Mouse (Mus musculus) CH12F3 (cell line): Measurements from ENCODE around the gene Ssbp3.

Experiments
- in situ Hi-C: fragments of 300-500 bp; cut with MboI; formaldehyde crosslinking; loops from 2 replicates; pipeline ENCODE4 v1.14.3; 2020; ENCODE audit warnings: low sequenced_read_pairs

The Ssbp3 gene

DNA sequence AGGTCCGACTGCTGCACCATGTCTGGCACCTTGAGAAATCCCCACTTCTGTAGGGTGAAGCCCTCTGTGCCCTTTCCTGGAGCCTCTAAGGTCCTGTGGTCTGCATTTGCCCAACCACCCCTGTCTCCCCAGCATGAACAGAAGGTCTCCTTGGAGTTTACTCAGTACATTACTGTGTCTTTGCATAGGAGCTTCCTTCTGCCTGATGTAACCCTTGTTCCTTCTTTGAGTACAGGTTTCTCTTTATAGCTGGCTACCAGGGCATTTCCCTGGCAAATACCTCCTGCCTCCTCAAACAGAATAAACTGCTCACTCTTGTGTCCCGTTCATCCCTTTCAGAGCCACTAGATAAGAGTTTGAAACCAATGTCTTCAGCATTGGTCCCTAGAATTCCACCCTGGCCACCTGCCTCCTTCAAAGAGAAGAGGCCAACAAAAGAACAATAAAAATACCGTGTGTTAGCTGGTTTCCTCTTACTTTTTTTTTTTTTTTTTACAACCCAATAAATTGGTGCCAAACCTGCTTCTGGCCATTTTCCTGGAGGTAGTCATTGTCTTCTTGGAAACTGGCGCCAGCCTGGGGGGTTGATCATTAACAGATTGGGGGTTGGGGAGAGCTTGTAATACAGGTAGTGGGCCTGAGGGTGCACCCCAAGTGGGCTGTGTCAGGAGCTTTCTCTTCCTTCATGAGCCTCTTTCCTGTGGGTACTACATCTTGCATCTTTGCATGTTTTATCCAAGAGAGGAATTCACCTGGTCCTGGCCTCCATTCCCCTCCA is 72.0 kb downstream of the Ssbp3 start:
- in situ Hi-C loops, result no loop called here

DNA sequence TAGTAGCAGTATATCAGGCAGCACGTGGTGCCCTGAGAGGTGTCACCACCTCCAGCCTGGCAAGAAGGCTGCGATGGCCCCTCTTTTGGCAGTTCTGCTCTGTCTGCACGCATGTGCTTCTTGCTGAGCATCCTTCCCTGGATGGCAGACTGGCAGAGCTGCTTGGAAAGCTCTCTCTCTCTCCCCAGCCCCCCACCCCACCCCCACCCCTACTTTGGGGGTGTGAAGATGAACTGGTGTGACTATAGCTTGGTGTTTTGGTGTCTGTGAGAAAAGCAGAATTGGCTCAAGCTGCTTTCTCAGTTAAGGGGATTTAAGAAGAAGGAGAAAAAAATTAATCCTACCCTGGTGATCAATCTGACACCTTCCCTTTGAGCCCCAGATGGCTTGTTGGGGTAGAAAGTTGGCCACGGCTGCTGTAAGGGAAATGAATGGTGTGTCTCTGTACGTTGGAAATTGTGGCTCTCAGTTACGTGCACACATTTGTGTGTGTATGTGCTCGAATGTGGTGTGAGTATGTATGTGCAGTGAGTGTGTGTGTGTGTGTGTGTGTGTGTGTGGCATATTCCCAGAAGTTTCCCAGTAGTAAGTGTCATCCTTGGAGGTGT is 73.5 kb downstream of the Ssbp3 start:
- in situ Hi-C loops, result no loop called here

DNA sequence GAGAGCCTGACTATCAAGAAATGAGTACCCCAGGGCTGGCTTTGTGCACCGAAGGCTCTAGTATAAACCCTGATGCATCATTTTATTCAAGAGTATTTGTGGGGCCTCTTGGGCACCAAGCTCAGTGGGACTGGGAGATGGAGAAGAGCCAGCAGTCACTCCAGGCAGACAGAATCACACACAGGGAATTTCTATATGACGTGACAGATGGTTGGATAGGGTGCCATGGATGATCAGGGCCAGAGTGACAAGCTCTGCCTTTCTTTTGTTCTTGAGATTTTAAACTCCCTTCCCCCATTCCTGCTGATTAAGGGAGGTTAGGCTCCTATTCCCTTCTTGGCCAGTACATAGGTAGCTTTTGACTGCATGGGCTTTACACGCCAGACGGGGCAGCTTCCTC is 74.8 kb downstream of the Ssbp3 start:
- in situ Hi-C loops, result no loop called here

DNA sequence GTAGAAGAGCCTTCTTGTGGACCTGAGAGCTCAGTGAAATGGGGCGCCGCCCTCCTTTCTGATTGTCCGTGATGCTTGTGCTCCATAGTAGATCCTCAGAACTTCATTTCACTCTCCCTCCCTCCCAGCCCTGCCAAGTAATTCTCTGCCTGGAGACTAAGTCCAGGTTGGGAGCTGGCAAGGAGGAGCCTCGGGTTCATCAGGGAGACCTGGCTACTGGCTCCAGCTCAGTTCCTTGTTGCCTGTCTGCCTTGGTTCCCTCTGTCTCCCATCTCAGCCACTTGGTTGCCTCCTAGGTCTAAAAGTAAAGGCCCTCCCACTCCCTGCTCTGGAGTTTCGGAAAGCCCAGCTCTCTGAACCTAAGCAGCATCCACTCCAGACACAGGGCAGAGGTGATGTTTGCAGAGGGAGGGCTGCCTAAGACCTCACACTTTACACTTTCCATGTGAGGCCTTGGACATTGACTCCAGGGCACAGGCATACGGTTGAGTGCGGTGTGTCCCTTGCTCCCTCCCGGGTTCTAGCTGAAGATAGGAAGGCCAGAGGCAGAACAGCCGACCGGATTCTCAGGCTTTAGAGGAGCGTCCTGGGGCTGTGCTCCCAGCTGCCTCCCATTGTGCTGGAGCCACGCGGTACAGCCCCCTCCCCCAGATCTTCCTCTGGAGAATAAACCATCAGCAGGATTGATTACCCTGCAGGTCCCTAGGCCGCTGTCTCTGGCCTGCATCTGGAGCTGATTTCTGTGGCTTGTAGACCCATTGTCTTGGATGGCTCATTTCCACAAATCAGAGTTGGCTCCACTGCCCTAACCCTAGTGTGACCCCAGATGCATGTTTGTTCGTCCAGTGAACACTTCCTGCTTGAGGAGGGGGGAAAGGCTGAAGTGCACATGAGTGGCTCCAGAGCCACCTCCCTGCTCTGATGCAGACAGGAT is 75.7 kb downstream of the Ssbp3 start:
- in situ Hi-C loops, result no loop called here

- in situ Hi-C loops, result no loop called here
Observed at GRCm38 (mm10) chr4:106987725-106988364, 77.3 kb downstream of the Ssbp3 start.

- in situ Hi-C loops, result no loop called here
Observed at GRCm38 (mm10) chr4:106988886-106989225, 78.4 kb downstream of the Ssbp3 start.

DNA sequence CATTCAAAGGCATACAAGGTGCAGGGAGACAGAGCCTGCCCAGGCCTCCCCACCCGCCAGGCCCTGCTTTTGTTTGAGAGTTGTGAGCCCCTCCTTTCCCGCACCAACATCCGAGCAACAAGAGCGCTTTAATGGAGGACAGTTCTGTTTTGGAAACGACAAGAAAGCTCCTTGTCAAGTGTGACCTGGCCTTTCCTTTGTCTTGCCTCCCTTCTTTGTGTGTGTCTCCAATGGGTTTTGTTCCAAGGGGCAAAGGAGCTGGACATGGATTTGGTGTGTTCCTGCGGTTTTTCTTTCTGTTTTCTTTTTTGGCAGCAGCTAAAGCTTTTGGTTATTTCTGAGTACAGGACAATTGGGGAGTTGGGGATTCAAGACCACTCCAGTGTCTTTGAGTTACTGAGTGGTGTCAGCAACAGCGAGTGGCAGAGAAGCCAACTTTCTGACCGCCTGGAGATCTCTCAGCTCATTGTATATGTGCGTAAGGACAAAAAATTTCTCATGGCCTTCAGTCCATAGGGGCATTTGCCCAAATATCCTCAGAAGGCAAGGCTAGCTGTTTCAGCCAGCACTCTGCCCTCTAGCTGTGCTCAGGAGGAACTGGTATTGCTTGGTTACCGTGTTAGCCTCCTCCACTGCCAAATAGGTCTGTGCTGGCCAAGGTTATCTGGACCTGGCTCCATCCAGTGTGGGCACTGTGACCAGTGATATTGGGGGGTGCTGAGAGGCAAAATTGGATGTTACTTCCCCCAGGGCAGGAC is 78.9 kb downstream of the Ssbp3 start:
- in situ Hi-C loops, result no loop called here

- in situ Hi-C loops, result loop anchor here (10.0 kb wide), 1 partner anchor 158 kb away; no protein-coding TSS in a partner anchor
Observed at GRCm38 (mm10) chr4:106993053-106993452, 82.6 kb downstream of the Ssbp3 start.

DNA sequence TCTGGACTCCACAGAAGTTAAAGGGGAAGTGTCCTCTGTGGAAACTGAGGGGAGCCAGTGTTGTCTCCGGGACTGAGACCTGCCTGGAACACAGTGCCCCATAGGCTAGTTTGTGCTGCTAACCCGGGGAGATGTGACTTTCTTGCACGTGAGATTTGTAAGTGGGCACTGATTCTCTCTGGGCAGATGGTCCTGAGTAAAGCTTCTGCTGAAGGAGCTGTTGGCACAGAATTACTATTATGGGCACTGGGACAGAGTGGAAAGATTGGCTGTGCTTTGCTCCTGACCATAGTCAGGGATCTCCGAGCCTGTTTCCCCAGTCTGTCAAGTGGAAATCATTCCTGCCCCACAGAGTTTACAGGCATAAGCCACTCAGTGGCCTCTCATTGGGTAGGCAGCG is 83.8 kb downstream of the Ssbp3 start:
- in situ Hi-C loops, result loop anchor here (10.0 kb wide), 1 partner anchor 159 kb away; no protein-coding TSS in a partner anchor

- in situ Hi-C loops, result loop anchor here (10.0 kb wide), 1 partner anchor 160 kb away; no protein-coding TSS in a partner anchor
Observed at GRCm38 (mm10) chr4:106995069-106995468, 84.6 kb downstream of the Ssbp3 start.

DNA sequence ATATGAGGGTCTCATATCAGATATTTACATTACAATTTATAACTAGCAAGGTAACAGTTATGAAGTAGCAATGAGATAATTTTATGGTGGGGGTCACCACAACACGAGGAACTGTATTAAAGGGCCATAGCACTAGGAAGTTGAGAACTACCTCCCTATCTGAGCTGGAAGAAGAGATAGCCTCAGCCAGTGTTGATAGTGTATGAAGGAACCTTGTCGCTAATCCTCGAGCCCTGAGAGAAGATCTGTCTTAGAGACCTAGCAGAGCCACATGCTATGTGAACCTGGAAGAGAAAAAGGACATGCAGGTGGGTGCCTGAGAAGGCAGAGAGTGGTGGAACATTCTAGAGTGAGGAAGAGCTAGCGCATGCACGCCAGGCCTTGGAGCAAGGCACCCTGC is 85.0 kb downstream of the Ssbp3 start:
- in situ Hi-C loops, result loop anchor here (10.0 kb wide), 1 partner anchor 161 kb away; no protein-coding TSS in a partner anchor

DNA sequence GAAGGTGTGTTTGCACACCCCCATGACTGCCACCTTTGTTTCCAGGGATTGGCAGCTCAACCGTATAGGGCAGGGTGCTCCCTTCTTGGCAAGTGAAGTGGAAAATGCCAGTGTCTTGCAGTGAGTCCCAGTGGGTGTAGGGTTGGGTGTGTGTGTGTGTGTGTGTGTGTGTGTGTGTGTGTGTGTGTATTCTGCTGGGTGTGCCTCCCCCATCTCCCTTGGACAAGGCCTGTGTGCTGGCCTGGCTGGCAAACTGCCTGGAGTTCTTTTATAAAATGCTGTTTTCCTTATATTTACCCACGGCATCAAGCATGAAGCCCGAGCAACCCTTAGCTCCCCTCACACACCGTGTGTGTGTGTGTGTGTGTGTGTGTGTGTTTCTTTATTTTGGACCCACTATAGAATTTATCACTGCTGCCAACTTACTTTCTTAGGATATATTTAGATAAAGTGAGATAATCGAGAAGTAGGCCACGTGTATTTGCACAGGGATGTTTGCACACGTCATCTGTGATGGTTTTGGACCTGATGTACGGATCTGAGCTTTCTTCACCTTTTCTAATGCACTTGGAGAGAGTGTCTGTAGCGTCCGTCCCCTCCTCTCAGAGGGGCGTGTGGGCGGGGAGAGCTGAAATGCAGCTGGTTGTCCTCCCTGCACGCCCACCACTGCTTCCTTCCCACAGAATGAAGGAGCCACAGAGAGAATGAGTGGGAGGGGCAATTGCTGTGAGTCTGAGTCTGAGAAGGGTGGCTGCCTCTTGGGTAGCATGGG is 86.0 kb downstream of the Ssbp3 start:
- in situ Hi-C loops, result loop anchor here (10.0 kb wide), 1 partner anchor 162 kb away; no protein-coding TSS in a partner anchor

DNA sequence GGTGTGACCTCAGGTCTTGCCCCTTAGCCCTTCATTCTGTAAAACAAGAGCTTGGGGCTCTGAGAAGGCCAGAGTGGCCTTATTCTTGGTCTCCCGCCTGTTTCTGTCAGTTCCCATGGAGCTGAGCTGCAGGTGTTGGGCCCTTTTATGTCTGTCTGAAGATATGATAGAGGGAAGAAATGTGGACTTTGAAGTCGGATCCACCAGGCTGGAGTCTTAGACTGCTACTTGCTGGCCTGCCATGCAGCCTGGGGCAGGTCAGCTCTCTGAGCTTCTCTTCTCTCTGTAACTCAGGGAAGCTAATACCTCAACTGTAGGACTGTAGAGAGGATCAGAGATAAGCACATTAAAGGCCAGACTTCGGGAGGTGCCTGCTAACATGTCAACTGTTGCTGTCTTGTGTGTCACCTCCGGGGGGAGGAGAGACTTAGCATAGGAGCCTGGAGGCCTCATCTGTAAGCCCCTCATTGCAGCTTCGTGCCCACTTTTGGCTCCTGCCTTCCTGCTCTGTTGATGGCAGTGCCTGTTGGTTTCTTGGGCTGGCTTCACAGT is 90.8 kb downstream of the Ssbp3 start:
- in situ Hi-C loops, result no loop called here

DNA sequence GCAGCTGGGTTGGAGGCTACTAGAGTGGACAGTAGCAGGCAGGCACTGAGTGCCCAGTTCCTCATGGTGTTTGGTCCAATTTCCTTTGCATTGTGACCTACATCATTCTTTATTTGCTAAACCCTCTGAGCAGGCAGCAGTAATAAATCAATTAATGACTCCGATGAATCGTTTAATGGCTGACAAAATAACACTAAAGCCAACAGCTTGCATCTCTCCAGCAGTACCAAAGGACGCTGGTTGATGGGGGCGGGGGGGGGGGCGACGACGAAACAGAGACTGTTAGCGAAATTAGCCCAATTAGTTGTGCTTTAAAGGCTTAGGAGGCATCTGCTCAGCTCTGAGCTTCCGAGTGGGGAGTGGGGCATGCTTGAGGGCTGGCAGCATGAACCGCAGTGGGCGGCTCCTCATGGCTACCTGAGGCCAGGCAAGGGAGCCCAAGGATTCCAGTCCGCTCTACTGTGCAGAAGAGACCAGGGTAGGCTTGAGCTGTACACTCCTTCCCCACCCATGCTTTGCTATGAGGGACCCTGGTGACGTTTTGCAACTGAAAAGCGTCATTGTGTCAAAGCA is 91.5 kb downstream of the Ssbp3 start:
- in situ Hi-C loops, result no loop called here

DNA sequence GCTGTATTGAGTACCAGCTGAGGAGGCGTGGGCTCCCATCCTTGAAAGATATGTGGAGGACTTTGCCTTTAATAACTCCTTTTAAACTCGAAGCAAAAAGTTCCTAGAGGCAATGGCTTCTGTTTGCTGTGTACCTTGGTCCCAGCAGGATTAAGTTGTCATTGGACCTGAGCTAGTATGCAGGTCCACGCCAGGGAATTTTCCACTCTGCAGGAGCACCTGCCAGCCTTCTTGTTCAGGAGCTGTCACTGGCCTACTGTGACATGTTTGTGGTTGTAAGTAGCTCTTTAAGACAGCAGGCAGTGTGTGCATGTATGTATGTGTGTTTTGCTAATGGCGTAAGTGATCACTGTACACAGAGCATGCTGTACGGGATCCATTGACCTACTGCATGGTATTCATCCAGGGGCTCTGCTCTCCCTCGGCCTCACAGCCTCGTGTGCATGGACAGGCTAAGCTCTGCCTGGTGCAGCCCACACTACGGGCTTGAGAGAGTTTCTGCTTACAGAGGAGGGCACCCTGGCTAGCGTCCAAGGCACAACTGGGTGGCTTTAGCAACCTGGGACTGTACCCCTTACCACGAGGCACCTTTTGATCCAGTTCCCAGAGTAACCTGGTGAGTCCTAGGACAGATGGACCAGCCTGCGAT is 92.1 kb downstream of the Ssbp3 start:
- in situ Hi-C loops, result no loop called here

DNA sequence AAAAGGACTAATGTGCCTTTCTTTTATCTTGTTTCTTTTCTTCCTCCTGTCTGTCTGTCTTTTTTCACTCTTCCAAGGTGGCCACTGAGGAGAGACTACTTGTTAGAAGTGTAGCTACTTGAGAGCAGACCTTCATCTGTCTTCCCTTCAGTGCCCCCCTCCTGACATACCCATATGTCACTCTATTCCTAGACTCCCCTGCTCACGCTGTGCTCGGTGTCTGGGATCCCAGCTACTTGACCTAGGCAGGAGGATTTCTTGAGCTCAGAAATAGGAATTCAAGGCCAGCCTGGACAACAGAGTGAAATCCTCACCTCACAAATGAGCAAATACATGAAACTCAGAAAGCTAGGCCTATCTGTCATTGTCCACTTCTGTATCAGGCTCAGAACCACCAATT is 92.7 kb downstream of the Ssbp3 start:
- in situ Hi-C loops, result no loop called here

DNA sequence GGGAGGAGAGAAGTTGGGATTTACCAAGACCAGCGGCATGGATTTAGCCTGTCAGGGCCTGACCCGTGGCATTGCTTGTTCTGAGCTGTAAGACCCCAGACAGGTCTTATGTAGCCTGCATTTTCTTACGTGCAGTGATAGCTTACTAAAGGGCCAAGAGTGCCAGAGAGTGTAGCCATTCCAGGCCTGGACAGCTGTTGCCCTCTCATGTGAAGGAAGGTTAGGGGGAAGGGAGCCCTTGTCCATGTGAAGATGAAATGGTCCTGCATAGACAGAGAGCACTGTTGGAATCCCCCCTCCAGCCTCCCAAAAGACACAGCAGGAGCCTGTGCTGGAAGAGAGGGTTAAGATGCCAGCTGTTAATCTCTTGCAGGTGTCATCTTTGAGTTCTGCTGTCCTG is 93.3 kb downstream of the Ssbp3 start:
- in situ Hi-C loops, result no loop called here

GRCm38 (mm10) chr4:107004346-107004745 is 93.8 kb downstream of the Ssbp3 start:
- in situ Hi-C loops, result no loop called here
